Mouse (Mus musculus) ES-Bruce4 (cell line): ENCODE measurements around the gene R3hdm4. TPM values are rescaled to one million over a fixed set of nuclear protein-coding genes. Genes with fewer than 3 reads are reported as not detected.

Experiments used
- H3K27ac ChIP-seq: 2 replicates; pipeline ENCODE4 v1.5.1; 2012; ENCODE audit warnings: low read length, inconsistent platforms; ENCODE audit not compliant: insufficient read depth
- H3K27me3 ChIP-seq: 2 replicates; pipeline ENCODE4 v1.6.1; 2012; ENCODE audit warnings: mild to moderate bottlenecking, low read length, inconsistent platforms; ENCODE audit not compliant: control insufficient read depth, poor library complexity, insufficient read depth, severe bottlenecking
- H3K36me3 ChIP-seq: 2 replicates; pipeline ENCODE4 v1.6.1; 2012; ENCODE audit warnings: inconsistent platforms, mild to moderate bottlenecking, low read length, moderate library complexity; ENCODE audit not compliant: control insufficient read depth, poor library complexity, insufficient read depth, severe bottlenecking
- H3K4me1 ChIP-seq: one replicate; pipeline ENCODE4 v1.8.1; 2011; ENCODE audit warnings: low read length; ENCODE audit not compliant: control insufficient read depth, insufficient read depth
- H3K4me3 ChIP-seq: 2 replicates; pipeline ENCODE4 v1.5.1; 2011; ENCODE audit warnings: low read depth, mild to moderate bottlenecking, low read length
- H3K9ac ChIP-seq: 2 replicates; pipeline ENCODE4 v1.6.1; 2012; ENCODE audit warnings: low read depth, mild to moderate bottlenecking, inconsistent platforms; ENCODE audit not compliant: poor library complexity, severe bottlenecking
- H3K9me3 ChIP-seq: replicated peaks from 2 replicates; pipeline ENCODE4 v1.6.1; 2012; ENCODE audit warnings: mild to moderate bottlenecking, low read length, inconsistent platforms; ENCODE audit not compliant: control insufficient read depth, poor library complexity, insufficient read depth, severe bottlenecking
- CTCF ChIP-seq: IDR thresholded peaks from one replicate; pipeline ENCODE4 v1.8.1; 2011; ENCODE audit warnings: low read depth, low read length
- EP300 ChIP-seq: IDR thresholded peaks from 2 replicates; pipeline ENCODE4 v1.6.1; 2011; ENCODE audit warnings: low read depth, low read length; ENCODE audit not compliant: insufficient read depth
- POLR2A ChIP-seq: IDR thresholded peaks from one replicate; pipeline ENCODE4 v1.8.1; 2011; ENCODE audit warnings: low read length; ENCODE audit not compliant: insufficient read depth
- polyA plus RNA-seq: library from polyadenylated mRNA; stranded (reverse); fragments of >200 nt; gene quantifications from 2 replicates; pipeline ENCODE4 v1.2.4, GENCODE M21; 2011; ENCODE audit warnings: low read depth; ENCODE audit not compliant: missing spikeins, insufficient read depth, insufficient read length

R3hdm4 gene
- polyA plus RNA-seq: 49.4 and 56.5 TPM in 2 replicates

DNA sequence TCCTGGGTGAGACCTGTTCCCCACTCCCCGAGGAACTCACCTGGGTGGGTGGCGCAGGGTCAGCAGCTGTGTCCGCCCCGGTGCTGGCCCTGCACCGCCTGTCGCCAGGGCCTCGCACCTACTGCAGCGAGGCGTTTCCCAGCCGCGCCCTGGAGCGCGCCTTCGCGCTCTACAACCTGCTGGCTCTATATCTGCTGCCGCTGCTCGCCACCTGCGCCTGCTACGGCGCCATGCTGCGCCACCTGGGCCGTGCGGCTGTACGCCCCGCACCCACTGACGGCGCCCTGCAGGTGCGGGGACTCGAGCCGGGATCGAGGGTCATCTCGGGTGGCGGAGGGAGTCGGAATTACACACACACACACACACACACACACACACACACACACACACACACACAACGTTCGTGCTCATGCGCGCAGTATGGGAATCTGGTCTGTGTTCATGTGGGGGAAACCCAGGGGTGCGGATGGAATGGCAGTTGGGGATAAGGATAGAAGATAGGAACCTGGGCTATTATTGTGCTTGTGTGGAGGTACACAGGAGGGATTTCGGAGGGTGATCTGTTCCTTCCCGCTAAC, at the start of gene R3hdm4:
Gene R3hdm4, minus strand, starts transcription at position 251 of the 578 bp plus-strand sequence.
- no peaks in the 10 kb centered on the region for H3K27me3 ChIP-seq
- no peaks in the 10 kb centered on the region for H3K36me3 ChIP-seq
- H3K4me3 ChIP-seq: peak within 1 kb of the TSS; percentile 49
- peaks cover 7% of the 10 kb centered on the region for H3K4me1 ChIP-seq
- no peaks in the 10 kb centered on the region for H3K9me3 ChIP-seq
- no peak for TF ChIP-seq POLR2A
- TF ChIP-seq CTCF: no peak
- no peak for TF ChIP-seq EP300
- H3K27ac ChIP-seq: no peak within 1 kb of the TSS
- H3K9ac ChIP-seq: peak within 1 kb of the TSS; percentile 37

DNA sequence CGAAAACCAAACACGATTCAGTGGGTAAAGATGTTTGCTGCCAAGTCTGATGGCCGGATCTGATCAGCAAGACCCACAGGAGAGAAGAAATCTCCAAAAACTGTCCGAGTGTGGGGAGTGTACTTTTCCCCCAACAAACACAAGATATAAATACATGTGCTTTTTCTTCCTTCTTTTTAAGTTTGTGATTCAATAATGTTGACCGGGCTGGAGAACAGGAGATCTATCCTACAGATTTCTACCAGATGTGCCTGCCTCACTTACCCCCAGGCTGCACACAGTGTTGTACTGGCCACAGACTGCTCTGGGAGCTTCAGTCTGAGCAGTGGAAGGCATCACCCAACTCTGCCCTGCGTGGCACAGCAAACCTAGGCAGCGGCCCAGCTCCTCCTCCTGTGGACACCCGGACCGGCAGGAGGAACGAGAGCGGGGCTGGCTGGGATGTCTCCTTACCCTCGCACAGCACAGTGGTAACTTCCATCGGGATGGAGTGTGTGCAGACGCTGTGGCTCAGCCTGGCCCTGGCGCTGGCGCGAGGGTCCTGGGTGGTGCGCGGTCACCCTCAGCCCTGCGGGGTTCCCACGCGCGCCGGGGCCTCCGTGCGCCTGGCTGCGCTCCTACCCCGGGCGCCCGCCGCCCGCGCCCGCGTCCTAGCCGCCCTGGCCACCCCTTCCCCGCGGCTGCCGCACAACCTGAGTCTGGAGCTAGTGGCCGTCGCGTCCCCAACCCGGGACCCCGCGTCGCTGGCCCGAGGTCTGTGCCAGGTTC, 49.6 kb upstream of the R3hdm4 start, which contains the start of gene Grin3b:
Gene Grin3b, plus strand, starts transcription at position 301 of the 768 bp plus-strand sequence.
- no peaks in the 10 kb centered on the region for H3K27me3 ChIP-seq
- H3K9ac ChIP-seq: peak within 1 kb of the TSS; percentile 62
- TF ChIP-seq POLR2A (no peak), EP300 (no peak), CTCF (no peak)
- peaks cover 9% of the 10 kb centered on the region; the same call in 1 of the 2 replicates for H3K36me3 ChIP-seq
- no peak within 1 kb of the TSS for H3K27ac ChIP-seq
- H3K9me3 ChIP-seq: no peaks in the 10 kb centered on the region
- peak within 1 kb of the TSS; percentile 44 for H3K4me3 ChIP-seq
- no peaks in the 10 kb centered on the region for H3K4me1 ChIP-seq

DNA sequence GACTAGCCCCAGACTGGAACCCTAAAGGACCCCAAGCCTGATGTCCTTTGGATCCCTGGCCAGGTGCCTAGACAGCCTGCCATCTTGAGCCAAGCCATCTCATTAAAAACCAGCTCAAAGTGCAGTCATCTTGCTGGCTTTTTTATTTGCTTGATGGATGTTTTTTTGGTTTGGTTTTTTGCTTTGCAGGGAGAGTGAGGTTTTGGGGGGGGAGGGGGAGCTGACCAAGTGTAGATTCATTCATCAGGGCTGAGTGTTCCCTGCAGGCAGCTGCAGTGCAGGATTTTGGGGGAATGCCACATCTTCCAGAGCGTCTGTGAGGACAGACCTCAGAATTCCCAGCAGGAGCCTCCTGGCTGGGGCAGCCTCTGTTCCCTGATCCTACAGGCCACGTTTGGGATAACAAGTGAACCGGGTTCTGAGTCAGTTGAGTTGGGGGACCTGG, 48.1 kb upstream of the R3hdm4 start:
- TF ChIP-seq EP300: no peak
- no peak for TF ChIP-seq CTCF
- TF ChIP-seq POLR2A: no peak
- Histone ChIP-seq H3K4me1 (no peaks in the 10 kb centered on the region), H3K4me3 (no peak overlapping the region), H3K27ac (no peak overlapping the region), H3K9me3 (no peaks in the 10 kb centered on the region), H3K9ac (no peak overlapping the region), H3K27me3 (no peaks in the 10 kb centered on the region), H3K36me3 (peaks cover 19% of the 10 kb centered on the region; the same call in 1 of the 2 replicates)

DNA sequence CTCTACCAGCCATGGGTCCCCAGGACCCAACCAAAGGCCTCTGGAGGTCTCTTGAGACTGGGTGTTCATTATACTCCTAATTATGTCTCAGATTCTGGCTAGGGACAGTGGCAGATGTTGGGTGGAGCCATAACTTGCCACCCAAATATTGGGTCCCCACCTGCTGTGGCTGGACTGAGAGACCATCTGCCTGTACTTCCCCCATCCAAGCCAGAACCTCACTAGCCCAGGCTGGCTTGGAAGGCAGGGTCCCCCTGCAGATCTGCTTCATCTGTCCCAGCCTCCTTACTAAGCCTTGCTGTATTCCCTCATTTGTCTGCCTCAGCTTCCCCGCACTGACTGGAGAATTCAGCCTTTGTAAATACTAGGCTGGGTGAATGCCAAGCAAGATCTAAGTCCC, 47.2 kb upstream of the R3hdm4 start:
- H3K4me3 ChIP-seq: no peak overlapping the region
- H3K9ac ChIP-seq: no peak overlapping the region
- H3K9me3 ChIP-seq: no peaks in the 10 kb centered on the region
- H3K27me3 ChIP-seq: no peaks in the 10 kb centered on the region
- H3K36me3 ChIP-seq: peaks cover 24% of the 10 kb centered on the region; the same call in 1 of the 2 replicates
- no peak overlapping the region for H3K27ac ChIP-seq
- no peak for TF ChIP-seq CTCF
- H3K4me1 ChIP-seq: no peaks in the 10 kb centered on the region

DNA sequence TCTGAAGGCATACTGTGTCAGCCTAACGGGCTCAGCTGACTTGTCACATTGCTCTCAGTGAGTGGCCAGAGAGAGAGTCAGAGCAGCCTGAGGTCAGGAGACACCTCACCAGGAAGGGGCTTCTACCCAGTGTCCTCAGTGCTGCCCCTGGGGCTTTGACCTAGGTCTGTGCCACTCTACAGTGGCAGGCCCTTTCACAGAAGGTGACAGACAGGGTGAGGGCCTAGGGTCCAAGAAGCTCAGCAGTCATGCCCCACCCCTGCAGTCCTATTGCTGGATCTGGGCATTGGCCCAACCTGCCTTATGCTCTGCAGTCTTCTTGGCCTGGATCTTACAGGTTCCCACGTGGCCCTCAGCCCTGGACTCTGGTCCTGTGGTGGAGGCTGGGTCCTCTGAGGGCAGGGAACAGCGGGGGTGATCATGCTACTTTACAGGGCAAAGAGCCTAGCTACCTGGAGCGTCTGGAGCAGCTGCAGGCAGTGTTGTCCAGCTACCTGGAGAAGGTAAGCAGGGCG, 45.9 kb upstream of the R3hdm4 start:
- Histone ChIP-seq H3K36me3 (peaks cover 32% of the 10 kb centered on the region), H3K9me3 (no peaks in the 10 kb centered on the region), H3K27ac (no peak overlapping the region), H3K27me3 (no peaks in the 10 kb centered on the region), H3K4me1 (no peaks in the 10 kb centered on the region), H3K9ac (no peak overlapping the region), H3K4me3 (no peak overlapping the region)
- TF ChIP-seq EP300 (no peak), CTCF (no peak), POLR2A (no peak)

DNA sequence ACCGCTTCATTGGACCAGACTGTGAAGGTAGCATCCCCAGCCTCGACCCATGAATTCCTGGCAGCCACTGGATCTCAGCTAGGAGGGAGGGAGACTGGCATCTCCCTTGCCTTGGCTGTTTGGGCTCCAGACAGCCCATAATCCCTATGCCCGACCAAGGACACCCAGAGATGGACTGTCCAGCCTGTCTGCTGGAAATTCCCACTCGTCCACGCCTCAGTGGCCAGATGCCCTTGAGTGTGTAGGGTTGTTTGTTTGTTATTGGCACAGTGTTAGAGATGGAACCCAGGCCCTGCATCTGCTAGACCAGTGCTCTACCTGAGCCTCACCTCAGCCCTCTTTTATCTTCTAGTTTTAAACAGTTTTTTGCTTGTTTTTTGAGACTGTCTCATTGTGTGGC, 44.3 kb upstream of the R3hdm4 start:
- H3K9ac ChIP-seq: no peak overlapping the region
- no peaks in the 10 kb centered on the region for H3K27me3 ChIP-seq
- H3K36me3 ChIP-seq: peaks cover 37% of the 10 kb centered on the region
- TF ChIP-seq CTCF: no peak
- TF ChIP-seq EP300: no peak
- TF ChIP-seq POLR2A: no peak
- H3K9me3 ChIP-seq: no peaks in the 10 kb centered on the region
- no peak overlapping the region for H3K27ac ChIP-seq
- no peaks in the 10 kb centered on the region for H3K4me1 ChIP-seq
- H3K4me3 ChIP-seq: no peak overlapping the region
